Mouse (Mus musculus): ENCODE measurements around the gene Epha2.

DNA sequence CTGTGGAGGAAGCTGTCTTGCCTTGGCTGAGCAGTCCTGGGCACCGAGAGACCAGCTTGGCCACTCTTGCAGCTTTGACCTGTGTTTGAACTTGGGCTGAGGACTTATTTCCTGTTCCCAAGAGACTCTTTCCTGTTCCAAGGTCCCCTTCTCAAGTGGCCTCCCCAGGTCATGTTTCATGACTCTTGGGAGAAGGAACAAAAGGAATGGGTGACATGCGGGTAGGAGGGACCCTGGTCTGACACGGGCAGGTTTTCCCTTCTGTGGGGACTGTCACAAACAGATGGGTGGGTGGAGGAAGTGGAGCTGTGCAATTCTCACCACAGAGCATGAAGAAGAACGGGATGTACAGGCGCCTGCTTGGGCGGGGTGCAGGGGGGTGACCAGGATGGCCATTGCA is 29.3 kb upstream of the Epha2 start:
- TF ChIP-seq POLR2A (IDR thresholded peaks at IDR 0.05; ENCODE audit: borderline replicate concordance, low read depth, low read length) (no peak), CTCF (IDR thresholded peaks at IDR 0.05; ENCODE audit: low read depth, low read length) (no peak)
